Mouse (Mus musculus) forebrain, embryonic 10.5 days (tissue): ENCODE data around the gene Atp5mpl. TPM values are rescaled to one million over a fixed set of nuclear protein-coding genes. Genes with fewer than 3 reads are reported as not detected.
"Not testable (repeated sequence)": the region's sequence is repeated elsewhere in the genome, so short reads cannot be mapped to it uniquely, and the experiment has no call there.

ENCODE experiments used
- DNase-seq: peaks from one replicate; pipeline ENCODE4 v3.0.0-alpha.2; 2017; ENCODE audit warnings: low spot score; ENCODE audit errors: extremely low spot score
- H3K27ac ChIP-seq: fragments of 300-500 bp; sonication (generic); 2 replicates; pipeline ENCODE4 v1.5.1; 2016; ENCODE audit warnings: mild to moderate bottlenecking
- H3K27me3 ChIP-seq: fragments of 300-500 bp; sonication (generic); 2 replicates; pipeline ENCODE4 v1.6.1; 2016; ENCODE audit warnings: mild to moderate bottlenecking; ENCODE audit not compliant: poor library complexity, severe bottlenecking
- H3K36me3 ChIP-seq: fragments of 300-500 bp; sonication (generic); replicated peaks from 2 replicates; pipeline ENCODE4 v1.6.1; 2016; ENCODE audit warnings: mild to moderate bottlenecking, moderate library complexity
- H3K4me1 ChIP-seq: fragments of 300-500 bp; sonication (generic); 2 replicates; pipeline ENCODE4 v1.6.1; 2016
- H3K4me3 ChIP-seq: fragments of 300-500 bp; sonication (generic); 2 replicates; pipeline ENCODE4 v1.5.1; 2016; ENCODE audit warnings: mild to moderate bottlenecking, moderate library complexity
- H3K9me3 ChIP-seq: fragments of 300-500 bp; sonication (generic); 2 replicates; pipeline ENCODE4 v1.6.1; 2016; ENCODE audit warnings: mild to moderate bottlenecking, moderate library complexity
- WGBS: fragments of 180-500 bp; shearing (Covaris S2); methylation state at CpG from one replicate; pipeline ENCODE4 v1.1.7; 2016; 5-methylcytosine and 5-hydroxymethylcytosine counted together
- polyA plus RNA-seq: library from polyadenylated mRNA; unstranded; fragments of >200 nt; fragmentation: Nextera tagmentation; extraction: Ambion mirVana; gene quantifications from 2 replicates; pipeline ENCODE4 v1.2.1, GENCODE M21; 2016

Gene Atp5mpl
- polyA plus RNA-seq, 1 experiment from 2014 or later = 608 TPM

DNA sequence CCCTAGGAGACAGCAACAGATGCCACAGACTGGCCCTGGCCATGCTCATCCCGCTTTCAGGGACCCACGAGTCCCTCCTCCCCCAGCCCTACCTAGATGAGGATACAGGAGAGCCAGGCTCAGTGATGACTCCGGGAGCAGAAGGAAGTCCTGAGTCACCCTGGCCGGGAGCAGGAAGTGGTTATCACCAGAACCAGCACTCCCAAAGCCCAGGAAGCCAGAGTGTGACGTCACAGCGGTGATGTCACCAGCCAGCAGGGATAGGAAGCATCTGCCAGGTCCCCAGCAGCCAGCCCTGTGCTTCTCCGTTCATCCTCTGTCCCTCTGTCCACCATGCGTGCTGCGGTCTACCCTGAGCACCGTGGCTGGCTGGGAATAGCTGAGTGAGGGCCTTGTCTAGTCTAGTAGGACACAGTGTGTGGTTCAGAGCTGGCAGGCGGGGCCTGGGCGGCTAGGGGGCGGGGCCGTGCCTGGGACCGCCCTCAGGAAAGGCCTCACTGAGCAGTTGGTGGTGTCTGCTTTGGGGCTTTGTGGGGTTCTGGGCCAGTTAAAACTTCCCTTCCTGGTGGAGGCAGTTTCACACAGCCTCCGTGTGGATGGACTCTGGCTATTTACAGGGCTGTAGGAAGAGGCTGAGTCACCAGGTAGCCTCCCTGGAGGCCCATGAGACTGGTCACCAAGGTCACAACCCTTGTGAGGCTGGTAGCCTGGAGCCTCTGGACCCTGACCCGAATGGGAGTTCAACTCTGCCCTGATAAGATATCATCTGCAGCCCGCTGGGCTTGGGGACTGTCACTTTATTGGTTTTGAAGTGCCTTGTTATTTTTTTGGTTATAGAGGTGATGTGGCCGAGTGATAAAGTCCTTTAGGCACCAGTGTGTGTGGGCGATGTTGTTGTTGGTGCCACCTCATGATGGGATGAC lies 22.5 kb downstream of the Atp5mpl start:
- not testable (repeated sequence) for H3K9me3 ChIP-seq, H3K27me3 ChIP-seq, DNase-seq, H3K36me3 ChIP-seq
- peaks cover 33% of the 10 kb centered on the region for H3K4me1 ChIP-seq
- WGBS = 73% methylated on average over 17 of the region's 20 CpGs
- peak overlapping the region; percentile 75 for H3K27ac ChIP-seq
- peak overlapping the region; percentile 22; the same call in 1 of the 2 replicates for H3K4me3 ChIP-seq

DNA sequence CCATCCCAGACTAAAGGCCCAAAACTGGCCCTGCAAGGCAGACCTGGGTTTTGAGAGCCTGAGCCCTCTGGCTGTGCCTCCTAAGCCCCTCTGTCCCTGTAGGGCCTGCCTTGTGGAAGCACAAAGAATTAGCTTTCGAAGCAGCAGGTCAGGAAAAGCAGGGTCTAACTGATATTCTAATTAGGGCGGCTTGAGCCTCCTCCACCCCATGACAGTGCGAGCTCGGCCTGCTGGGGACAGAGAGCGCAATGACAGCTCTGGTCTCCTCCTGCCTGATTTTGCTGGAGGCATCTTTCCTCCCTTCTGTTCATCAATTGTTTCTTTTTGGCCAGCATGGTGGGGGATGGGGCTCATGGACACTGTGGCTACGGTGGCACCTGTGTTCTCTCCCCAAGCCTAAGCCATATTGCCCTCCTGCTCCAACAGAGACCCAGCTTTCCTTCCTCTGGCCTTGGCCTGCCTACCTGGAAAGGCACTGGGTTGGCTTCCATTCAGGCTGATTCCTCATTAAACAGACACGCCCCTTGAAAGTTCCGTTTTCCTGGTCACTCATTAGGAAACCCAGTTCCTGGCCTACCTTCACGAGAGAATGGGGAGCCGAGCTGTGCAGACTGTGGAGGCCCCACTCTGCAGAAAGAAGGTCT lies 23.2 kb downstream of the Atp5mpl start:
- 62% methylated on average over 10 of the region's 10 CpGs for WGBS
- H3K9me3 ChIP-seq = no peaks in the 10 kb centered on the region
- H3K4me1 ChIP-seq = peaks cover 38% of the 10 kb centered on the region
- no peak for DNase-seq
- no peaks in the 10 kb centered on the region for H3K36me3 ChIP-seq
- peak overlapping the region; percentile 75 for H3K27ac ChIP-seq
- no peaks in the 10 kb centered on the region for H3K27me3 ChIP-seq
- H3K4me3 ChIP-seq = peak overlapping the region; percentile 22

DNA sequence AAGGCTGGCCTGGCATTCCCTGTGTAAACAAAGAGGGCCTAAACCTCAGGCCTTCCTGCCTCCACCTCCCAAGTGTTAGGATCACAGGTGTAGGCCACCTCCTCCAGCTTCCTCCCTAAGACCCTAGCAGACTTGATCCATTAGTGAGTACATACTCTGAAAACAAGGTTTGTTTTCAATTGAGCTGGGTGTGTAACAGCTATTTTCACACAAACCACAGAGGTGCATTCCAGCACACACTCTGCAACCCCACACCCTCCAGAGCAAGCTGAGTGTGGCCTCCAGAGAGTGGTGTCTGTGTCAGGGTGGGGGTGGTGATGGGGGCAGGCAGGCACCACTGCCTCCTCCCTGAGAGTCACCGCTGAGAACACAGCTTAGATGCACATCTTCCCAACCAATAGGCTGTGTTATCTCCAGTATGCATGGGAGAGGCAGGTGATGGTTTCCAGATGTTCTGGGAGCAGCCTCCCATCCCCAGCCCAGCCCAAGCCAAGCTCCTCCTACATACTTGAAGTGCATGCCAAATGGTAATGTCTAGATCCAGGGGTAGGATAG lies 28.1 kb downstream of the Atp5mpl start:
- Histone ChIP-seq H3K36me3 (no peaks in the 10 kb centered on the region), H3K27me3 (no peaks in the 10 kb centered on the region; the same call in 1 of the 2 replicates), H3K4me3 (no peak overlapping the region), H3K27ac (peak overlapping the region; percentile 62; the same call in 1 of the 2 replicates), H3K9me3 (no peaks in the 10 kb centered on the region), H3K4me1 (peaks cover 43% of the 10 kb centered on the region)
- DNase-seq = no peak
- WGBS = 69% methylated on average over 1 of the region's 1 CpGs

DNA sequence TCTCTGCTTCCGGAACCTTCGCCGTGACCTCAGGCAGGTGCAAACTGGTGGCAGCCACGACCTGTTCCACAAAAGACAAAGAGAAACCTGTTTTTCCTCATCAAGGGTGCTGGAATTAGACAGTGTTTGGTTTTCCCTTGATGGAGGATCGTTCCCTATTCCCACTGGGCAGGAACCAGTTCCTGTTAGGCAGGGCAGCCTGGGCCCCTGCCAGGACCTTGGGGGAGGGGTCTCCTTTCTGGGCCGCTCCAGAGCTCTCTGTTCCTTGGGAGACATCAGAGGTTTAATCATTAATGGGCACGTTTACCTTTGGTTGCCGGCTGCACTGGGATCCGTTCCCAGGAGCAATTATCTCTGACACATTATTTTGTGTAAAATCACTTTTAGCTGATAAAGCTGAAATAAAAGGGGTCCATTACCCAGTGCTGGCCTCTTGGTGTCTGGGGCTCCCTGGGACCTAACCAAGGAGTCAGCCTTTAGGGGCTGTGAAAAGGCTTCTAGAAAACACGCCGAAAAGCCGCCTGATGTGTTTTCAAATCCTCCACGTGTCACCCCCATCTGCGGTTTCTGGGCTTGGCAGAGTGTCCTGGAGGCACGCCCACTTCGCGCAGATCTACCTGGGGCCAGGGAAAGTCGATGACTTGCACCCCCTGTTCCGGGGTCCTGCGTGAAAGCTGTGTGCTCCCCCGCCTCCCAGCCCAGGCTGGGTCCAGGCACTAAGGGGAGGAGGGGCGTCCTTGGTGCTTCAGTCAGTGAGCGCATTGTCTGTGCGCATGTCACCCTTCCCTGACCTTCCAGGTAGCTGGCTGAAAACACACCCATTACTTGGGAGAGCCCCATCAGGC lies 29.8 kb downstream of the Atp5mpl start:
- Histone ChIP-seq H3K36me3 (no peaks in the 10 kb centered on the region), H3K4me3 (no peak overlapping the region), H3K27ac (peak overlapping the region; percentile 62; the same call in 1 of the 2 replicates), H3K27me3 (no peaks in the 10 kb centered on the region; the same call in 1 of the 2 replicates), H3K4me1 (peaks cover 48% of the 10 kb centered on the region), H3K9me3 (no peaks in the 10 kb centered on the region)
- 48% methylated on average over 24 of the region's 24 CpGs for WGBS
- no peak for DNase-seq

DNA sequence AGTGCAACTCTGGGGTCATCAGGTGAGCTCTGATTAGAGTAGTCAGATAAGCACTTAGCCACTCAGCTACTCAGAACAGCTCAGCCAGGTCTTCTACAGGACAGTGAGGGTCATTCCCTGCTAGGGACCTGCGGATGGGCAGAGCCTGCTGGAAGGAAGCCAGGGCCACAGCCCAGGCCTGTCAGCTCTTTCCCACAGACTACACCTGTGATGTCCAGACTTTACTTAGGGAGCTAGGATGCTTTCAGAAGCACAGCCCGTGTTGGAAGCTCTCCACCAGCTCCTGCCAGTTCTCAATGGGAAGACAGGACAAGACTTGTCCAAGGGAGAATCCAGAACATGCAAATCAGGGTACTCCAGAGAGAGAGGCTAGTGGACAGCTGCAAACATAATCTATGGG lies 32.8 kb downstream of the Atp5mpl start:
- 86% methylated on average over 2 of the region's 2 CpGs for WGBS
- no peak for DNase-seq
- Histone ChIP-seq H3K36me3 (no peaks in the 10 kb centered on the region), H3K9me3 (no peaks in the 10 kb centered on the region), H3K27ac (no peak overlapping the region), H3K27me3 (no peaks in the 10 kb centered on the region; the same call in 1 of the 2 replicates), H3K4me3 (no peak overlapping the region), H3K4me1 (peaks cover 51% of the 10 kb centered on the region)

DNA sequence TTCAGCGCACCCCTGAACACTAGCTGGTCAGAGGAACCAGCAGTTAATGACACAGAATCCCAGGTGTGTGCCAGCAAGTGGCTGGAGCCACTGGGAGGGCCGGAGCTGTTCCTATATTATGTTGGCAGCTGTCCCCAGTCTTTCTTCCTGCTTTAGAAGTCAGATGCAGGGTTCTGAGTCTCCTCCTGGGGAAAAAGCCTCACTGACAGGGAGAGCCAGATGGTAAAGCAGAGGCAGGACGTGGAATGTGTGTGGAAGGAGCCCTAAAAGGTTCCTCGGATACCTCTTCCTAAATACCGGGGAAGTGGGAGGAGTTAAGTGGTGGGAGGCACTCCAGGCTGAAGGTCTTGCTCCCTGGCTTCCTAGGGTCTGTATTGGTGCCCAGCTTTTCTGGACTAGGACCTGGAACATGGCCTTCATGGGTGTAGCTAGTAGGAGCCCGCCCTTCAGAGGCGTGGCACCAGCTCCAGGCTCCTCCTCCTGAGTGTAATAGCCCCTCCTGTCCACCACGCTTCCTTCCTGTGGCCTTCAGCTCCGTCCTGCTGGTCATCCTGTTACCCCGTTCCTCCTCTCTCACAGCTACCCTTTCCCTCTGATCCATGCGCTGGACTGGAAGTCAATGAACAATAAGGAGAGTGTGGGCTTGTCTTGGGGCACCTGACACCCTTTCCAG lies 33.6 kb downstream of the Atp5mpl start:
- no peak overlapping the region for H3K4me3 ChIP-seq
- 0 out of 2 replicates have a peak overlapping the region, but pooled peaks have one; percentile 25 for H3K27ac ChIP-seq
- no peaks in the 10 kb centered on the region; the same call in 1 of the 2 replicates for H3K27me3 ChIP-seq
- no peaks in the 10 kb centered on the region for H3K9me3 ChIP-seq
- peaks cover 44% of the 10 kb centered on the region for H3K4me1 ChIP-seq
- H3K36me3 ChIP-seq = no peaks in the 10 kb centered on the region
- no peak for DNase-seq
- WGBS = 64% methylated on average over 11 of the region's 11 CpGs

DNA sequence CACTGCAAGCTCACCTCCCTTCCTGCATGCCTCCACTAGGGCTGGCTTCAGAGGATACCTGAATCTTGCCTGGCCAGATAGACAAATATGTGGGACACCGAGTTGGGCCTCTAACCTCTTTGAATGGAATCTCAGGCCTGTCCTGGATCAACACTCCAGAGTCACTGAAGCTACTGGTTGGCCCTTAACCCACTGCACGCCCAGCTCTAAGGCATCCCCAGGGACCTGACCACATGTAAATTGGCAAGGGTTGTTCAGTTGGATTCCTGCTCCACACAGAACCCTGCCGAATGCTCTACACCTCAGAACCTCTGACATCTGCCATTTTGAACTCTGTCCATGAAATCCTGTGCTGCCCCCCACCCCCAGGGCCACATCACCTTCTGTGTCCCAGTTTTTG lies 34.3 kb downstream of the Atp5mpl start:
- Histone ChIP-seq H3K4me1 (peaks cover 38% of the 10 kb centered on the region), H3K27me3 (no peaks in the 10 kb centered on the region; the same call in 1 of the 2 replicates), H3K4me3 (no peak overlapping the region), H3K9me3 (no peaks in the 10 kb centered on the region), H3K27ac (peak overlapping the region; percentile 51; the same call in 1 of the 2 replicates), H3K36me3 (no peaks in the 10 kb centered on the region)
- DNase-seq = no peak
- 74% methylated on average over 3 of the region's 3 CpGs for WGBS

DNA sequence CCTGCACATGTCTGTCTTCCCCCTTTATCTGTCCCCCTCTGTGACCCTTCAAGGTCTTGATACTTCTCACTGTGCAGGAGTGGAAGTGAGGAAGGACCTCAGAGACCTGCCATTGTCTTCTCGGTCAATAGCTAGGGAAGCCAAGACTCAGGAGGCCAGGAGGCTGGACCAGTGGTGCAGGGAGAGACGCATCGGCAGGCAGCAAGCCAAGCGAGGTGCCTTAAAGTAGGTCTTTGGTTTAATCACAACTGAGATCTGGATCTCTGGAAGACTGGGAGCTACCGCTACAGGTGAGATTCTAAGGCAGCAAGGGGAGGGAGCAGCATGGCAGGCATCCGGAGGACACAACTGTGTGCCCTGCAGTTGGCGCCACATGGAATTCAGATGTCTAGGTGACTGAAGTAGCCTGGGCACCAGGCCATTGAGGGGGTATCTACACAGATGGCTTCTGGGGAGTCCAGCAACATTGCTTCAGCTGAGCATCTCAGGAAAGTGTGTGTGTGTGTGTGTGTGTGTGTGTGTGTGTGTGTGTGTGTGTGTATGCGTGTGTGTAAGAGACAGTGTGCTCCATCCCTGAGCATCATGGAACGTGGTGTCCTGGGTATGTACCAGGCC lies 35.3 kb downstream of the Atp5mpl start:
- no peak overlapping the region for H3K4me3 ChIP-seq
- DNase-seq = no peak
- H3K4me1 ChIP-seq = peaks cover 28% of the 10 kb centered on the region
- H3K9me3 ChIP-seq = no peaks in the 10 kb centered on the region
- WGBS = 83% methylated on average over 9 of the region's 9 CpGs
- peak overlapping the region; percentile 51; the same call in 1 of the 2 replicates for H3K27ac ChIP-seq
- no peaks in the 10 kb centered on the region for H3K27me3 ChIP-seq
- H3K36me3 ChIP-seq = no peaks in the 10 kb centered on the region

DNA sequence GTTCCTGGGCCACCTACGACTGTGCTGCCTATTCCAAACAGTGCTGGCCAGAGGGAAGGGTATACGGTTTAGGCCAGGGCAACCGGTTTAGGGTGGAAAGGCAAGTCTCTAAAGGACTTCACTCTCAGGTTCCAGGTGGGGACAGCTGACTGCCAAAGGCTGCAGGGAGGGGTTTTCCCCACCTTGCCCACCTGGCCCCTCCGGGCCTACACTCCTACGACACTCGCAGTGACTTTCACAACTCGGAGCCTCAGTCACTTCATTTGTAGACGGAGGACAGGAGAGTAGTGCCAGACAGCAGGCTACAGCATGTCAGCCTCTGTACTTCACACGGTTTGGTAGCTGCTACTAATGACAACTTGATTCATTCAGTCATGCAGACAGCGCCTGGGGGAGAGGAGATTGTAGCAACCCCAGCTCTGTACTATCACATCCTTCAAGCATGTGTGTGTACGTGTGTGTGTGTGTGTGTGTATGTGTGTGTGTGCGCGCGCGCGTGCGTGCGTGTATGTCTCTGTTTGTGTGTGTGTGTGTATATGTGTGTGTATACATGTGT lies 38.3 kb downstream of the Atp5mpl start:
- no peaks in the 10 kb centered on the region for H3K36me3 ChIP-seq
- no peaks in the 10 kb centered on the region for H3K9me3 ChIP-seq
- DNase-seq = no peak
- H3K27ac ChIP-seq = no peak overlapping the region
- H3K4me1 ChIP-seq = peaks cover 19% of the 10 kb centered on the region
- no peak overlapping the region for H3K4me3 ChIP-seq
- 88% methylated on average over 18 of the region's 18 CpGs for WGBS
- no peaks in the 10 kb centered on the region for H3K27me3 ChIP-seq

DNA sequence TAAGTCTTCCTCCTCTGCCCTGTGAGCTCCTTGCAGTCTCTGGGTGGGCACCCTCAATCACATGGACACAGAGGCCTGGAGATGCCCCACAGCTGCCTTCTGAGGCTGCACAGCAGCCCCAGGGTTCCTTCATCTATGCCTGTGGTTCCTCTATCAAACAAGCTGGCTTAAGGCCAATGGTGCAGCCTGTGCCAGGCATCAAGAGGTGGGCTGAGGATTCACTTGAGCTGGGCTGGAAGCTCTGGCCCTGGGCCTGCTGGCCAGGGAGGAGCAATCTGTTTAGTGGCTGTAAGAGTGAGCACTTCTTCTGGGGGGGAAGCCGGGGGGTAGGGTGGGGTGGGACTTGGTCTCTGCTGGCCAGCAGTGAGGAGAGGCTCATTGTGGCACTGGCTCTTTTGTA lies 39.4 kb downstream of the Atp5mpl start:
- Histone ChIP-seq H3K9me3 (no peaks in the 10 kb centered on the region), H3K36me3 (no peaks in the 10 kb centered on the region), H3K4me3 (no peak overlapping the region), H3K4me1 (peaks cover 9% of the 10 kb centered on the region), H3K27me3 (no peaks in the 10 kb centered on the region), H3K27ac (0 out of 2 replicates have a peak overlapping the region, but pooled peaks have one; percentile 15)
- DNase-seq = no peak
- 83% methylated on average over 1 of the region's 1 CpGs for WGBS

DNA sequence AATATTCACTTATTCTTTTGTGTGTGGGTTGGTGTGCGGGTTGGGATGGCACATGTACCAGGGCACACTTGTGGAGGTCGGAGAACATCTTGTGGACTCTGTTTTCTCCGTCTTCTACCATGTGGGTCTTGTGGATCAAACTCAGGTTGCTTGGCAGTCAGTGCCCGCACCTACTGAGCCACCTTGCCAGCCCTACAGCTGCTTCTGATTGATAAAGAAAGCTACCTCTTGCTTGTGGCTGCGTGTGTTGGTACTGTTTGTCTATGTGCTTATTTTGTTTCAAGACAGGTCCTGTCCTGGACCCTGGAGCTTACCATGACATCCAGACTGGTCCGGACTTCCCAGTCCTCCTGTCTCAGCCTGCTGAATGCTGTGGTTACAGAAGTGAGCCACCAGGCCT lies 43.7 kb downstream of the Atp5mpl start:
- H3K36me3 ChIP-seq = no peaks in the 10 kb centered on the region
- no peak overlapping the region for H3K4me3 ChIP-seq
- 86% methylated on average over 6 of the region's 6 CpGs for WGBS
- no peak for DNase-seq
- H3K27ac ChIP-seq = no peak overlapping the region
- 0 out of 2 replicates have a peak, but pooled peaks cover 4% of the 10 kb centered on the region for H3K27me3 ChIP-seq
- no peaks in the 10 kb centered on the region for H3K4me1 ChIP-seq
- H3K9me3 ChIP-seq = no peaks in the 10 kb centered on the region
